Mouse (Mus musculus): ENCODE measurements around the gene Poldip3.

Poldip3 gene

GRCm38 (mm10) chr15:83088495-83089428, 60.4 kb downstream of the Poldip3 start:
- no peak for DNase-seq (ENCODE audit: low read depth, low spot score)

DNA sequence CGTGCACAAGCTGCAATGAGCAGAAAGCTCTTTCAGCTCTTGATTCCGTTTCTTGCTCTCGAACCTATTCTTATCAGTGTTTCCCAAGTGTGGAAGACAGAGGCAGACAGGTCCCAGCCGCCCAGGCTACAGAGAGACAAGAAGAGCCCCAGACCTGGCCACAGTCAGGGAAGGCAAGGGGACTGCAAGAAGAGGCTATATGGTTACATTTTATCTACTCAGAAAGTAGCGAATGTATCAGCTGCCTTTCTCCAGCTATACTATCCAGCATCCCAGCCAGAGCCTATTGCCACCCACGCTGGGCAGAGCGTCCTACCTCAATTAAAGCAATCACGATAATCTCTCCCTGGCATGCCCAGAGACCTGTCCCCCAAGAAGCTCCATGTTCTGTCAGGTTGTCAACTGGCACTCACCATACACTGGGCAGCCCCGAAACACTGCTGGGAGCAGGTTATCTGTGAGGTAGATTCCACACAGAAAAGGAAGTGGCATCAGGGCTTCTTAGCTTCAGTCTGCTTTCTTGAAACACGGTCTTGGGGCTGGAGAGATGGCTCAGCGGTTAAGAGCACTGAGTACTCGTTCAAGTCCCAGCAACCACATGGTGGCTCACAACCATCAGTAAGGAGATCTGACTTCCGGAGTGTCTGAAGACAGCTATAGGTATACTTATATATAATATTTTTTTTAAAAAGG, 62.4 kb downstream of the Poldip3 start:
- no peak for DNase-seq (ENCODE audit: low read depth, low spot score)

DNA sequence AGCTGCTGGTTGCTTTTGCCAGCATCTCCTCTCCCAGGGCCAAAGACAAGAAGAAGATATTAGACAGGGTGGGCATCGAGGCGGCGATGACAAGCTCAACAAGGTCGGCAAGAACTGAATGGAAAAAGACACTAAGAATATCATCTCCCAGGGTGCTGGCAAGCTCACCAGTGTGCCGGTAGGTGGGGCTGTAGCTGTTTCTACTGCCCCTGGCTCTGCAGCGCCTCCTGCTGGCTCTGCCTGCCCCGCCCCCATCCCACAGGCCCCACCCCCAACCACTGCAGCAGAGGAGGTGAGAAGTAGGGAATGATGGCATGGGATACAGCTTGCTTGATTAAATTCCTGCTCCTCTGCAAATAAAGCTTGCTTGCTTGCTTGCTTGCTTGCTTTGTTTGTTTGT, 63.3 kb downstream of the Poldip3 start:
- peak; percentile 69 for DNase-seq (ENCODE audit: low read depth, low spot score)

DNA sequence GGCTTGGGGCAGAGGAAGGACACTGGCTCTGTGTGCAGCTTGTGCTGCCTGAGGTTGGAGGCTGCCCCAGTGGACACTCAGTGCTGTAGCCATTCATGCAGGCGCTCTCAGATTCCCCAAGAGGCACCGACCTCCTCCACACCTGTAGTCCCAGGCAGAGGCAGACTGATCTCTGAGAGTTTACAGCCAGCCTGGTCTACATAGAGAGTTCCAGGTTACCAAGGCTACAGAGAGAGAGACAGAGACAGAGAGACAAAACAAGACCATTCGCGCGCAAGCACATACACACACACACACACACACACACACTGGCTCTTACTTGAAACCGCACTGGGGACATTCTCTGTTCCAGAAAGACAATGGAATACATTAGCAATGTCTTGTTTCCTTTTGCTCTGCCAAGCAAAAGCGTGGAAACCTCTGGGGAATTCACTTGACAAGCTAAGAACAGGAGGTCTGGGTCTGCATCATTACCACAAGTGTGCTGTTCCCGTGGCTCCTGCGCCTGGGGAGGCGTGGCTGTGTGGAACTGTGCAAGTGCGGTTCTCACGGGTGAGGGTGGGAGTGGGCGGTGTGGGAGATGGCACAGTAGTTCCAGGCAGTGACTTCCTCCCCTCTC, 65.1 kb downstream of the Poldip3 start:
- DNase-seq (ENCODE audit: low read depth, low spot score) = peak; percentile 67

- no peak for DNase-seq (ENCODE audit: low read depth, low spot score)
Observed at GRCm38 (mm10) chr15:83083530-83083929, 65.7 kb downstream of the Poldip3 start.

Measured in CD4-positive helper T cell, adult 2 months (primary cell).